ENCODE assay signal across 9 mouse cellular contexts in genomic region chr2:122298096-122298499, GRCm38 (mm10). TPM values are rescaled to one million over a fixed set of nuclear protein-coding genes. Genes with fewer than 3 reads are reported as not detected.
DNase-seq lines count a peak whose midpoint lies in the region; ATAC-seq and TF ChIP-seq lines count a peak whose summit lies in the region.
"Had no signal": no experiment of that assay in that cellular context is flagged by ENCODE, and none has a peak within 500 bp of the region (broad histone marks: within the 10 kb centered on the region; RNA-seq: fewer than 3 reads in every experiment).

Gene Duox2 (minus strand): TSS chr2:122298449.

- peaks cover 27% of the 10 kb centered on the region for H3K4me1 ChIP-seq in lung, embryonic 15.5 days
- peaks cover 21% of the 10 kb centered on the region for H3K4me1 ChIP-seq in forebrain, embryonic 14.5 days (ENCODE audit: control insufficient read depth, insufficient read depth, low read length)
- H3K4me1 ChIP-seq in limb, embryonic 13.5 days, result peaks cover 40% of the 10 kb centered on the region
- peaks cover 12% of the 10 kb centered on the region for H3K4me1 ChIP-seq in small intestine, adult 2 months (ENCODE audit: control insufficient read depth, insufficient read depth, insufficient read length, low read length)

- DNase-seq in lung, postnatal 10 days, result no peak
- DNase-seq in forebrain, embryonic 14.5 days (ENCODE audit: low spot score), result no peak
- DNase-seq in frontal cortex, adult 2 months (ENCODE audit: extremely low spot score in 1 of 2, low spot score in 1 of 2), result no peak
- DNase-seq in left cerebral cortex, postnatal 4 days, result no peak
- DNase-seq in layer of hippocampus, adult 11-12 months (ENCODE audit: low spot score), result no peak

- H3K9ac ChIP-seq in lung, embryonic 15.5 days, result no peak within 1 kb of the TSS
- H3K9ac ChIP-seq in forebrain, embryonic 14.5 days (ENCODE audit: low read length), result no peak within 1 kb of the TSS
- H3K9ac ChIP-seq in limb, embryonic 13.5 days, result peak within 1 kb of the TSS; percentile 13; the same call in 1 of the 2 replicates

- ATAC-seq in lung, embryonic 15.5 days (ENCODE audit: borderline replicate concordance, extremely low read depth, low FRiP score, low TSS enrichment), result no peak
- no peak for ATAC-seq in forebrain, embryonic 14.5 days
- ATAC-seq in limb, embryonic 13.5 days (ENCODE audit: low FRiP score, low read depth), result no peak

- WGBS in lung, embryonic 15.5 days, result 5% methylated on average over 13 of the region's 13 CpGs
- under 1% methylated on average over 13 of the region's 13 CpGs for WGBS in forebrain, embryonic 14.5 days
- 5% methylated on average over 13 of the region's 13 CpGs for whole genome bisulfite sequencing in limb, embryonic 13.5 days
- WGBS in small intestine, adult 2 months, result 5% methylated on average over 13 of the region's 13 CpGs

- H3K36me3 ChIP-seq in lung, embryonic 15.5 days, result no peaks in the 10 kb centered on the region
- no peaks in the 10 kb centered on the region for H3K36me3 ChIP-seq in forebrain, embryonic 14.5 days (ENCODE audit: control insufficient read depth, insufficient read depth, low read length)
- no peaks in the 10 kb centered on the region for H3K36me3 ChIP-seq in limb, embryonic 13.5 days
- peaks cover 2% of the 10 kb centered on the region; the same call in 1 of the 2 replicates for H3K36me3 ChIP-seq in small intestine, adult 2 months (ENCODE audit: control insufficient read depth, insufficient read depth, low read length)

- no peak for TF ChIP-seq CTCF in small intestine, adult 2 months (IDR thresholded peaks at IDR 0.05; ENCODE audit: extremely low read depth, insufficient read length, insufficient replicate concordance, low read depth, low read length)

- peaks cover 99% of the 10 kb centered on the region for H3K27me3 ChIP-seq in lung, embryonic 15.5 days
- peaks cover 73% of the 10 kb centered on the region for H3K27me3 ChIP-seq in forebrain, embryonic 14.5 days (replicated peaks; ENCODE audit: control insufficient read depth, insufficient read depth, low read length)
- H3K27me3 ChIP-seq in limb, embryonic 13.5 days, result peaks cover 99% of the 10 kb centered on the region
- peaks cover 13% of the 10 kb centered on the region for H3K27me3 ChIP-seq in small intestine, adult 2 months (ENCODE audit: control insufficient read depth, insufficient read depth, low read length)

- peak within 1 kb of the TSS; percentile 47 for H3K4me2 ChIP-seq in lung, embryonic 15.5 days
- peak within 1 kb of the TSS; percentile 39 for H3K4me2 ChIP-seq in forebrain, embryonic 14.5 days (ENCODE audit: low read length)
- peak within 1 kb of the TSS; percentile 59 for H3K4me2 ChIP-seq in limb, embryonic 13.5 days (replicated peaks)

- H3K4me3 ChIP-seq in lung, embryonic 15.5 days, result peak within 1 kb of the TSS; percentile 19
- peak within 1 kb of the TSS; percentile 13; the same call in 1 of the 2 replicates for H3K4me3 ChIP-seq in forebrain, embryonic 14.5 days (ENCODE audit: low read depth, low read length)
- H3K4me3 ChIP-seq in limb, embryonic 13.5 days, result peak within 1 kb of the TSS; percentile 35
- H3K4me3 ChIP-seq in small intestine, adult 2 months (ENCODE audit: low read depth, low read length), result peak within 1 kb of the TSS; percentile 63

- no peak within 1 kb of the TSS for H3K27ac ChIP-seq in lung, embryonic 15.5 days
- H3K27ac ChIP-seq in forebrain, embryonic 14.5 days (ENCODE audit: low read depth, low read length), result no peak within 1 kb of the TSS
- H3K27ac ChIP-seq in limb, embryonic 13.5 days, result no peak within 1 kb of the TSS
- H3K27ac ChIP-seq in small intestine, adult 2 months (ENCODE audit: insufficient read depth, low read depth, low read length), result 0 out of 2 replicates have a peak within 1 kb of the TSS, but pooled peaks have one; percentile 8

- H3K9me3 ChIP-seq in lung, embryonic 15.5 days, result no peaks in the 10 kb centered on the region
- H3K9me3 ChIP-seq in forebrain, embryonic 14.5 days (replicated peaks; ENCODE audit: control insufficient read depth, low read length), result no peaks in the 10 kb centered on the region
- no peaks in the 10 kb centered on the region for H3K9me3 ChIP-seq in limb, embryonic 13.5 days

- intact Hi-C loops in left cerebral cortex, postnatal 4 days (cut with DNase I), result no loop called here

- TF ChIP-seq POLR2A in small intestine, adult 2 months (IDR thresholded peaks at IDR 0.05; ENCODE audit: low read depth, low read length), result no peak

RNA-seq across cellular contexts. Expression of gene Duox2, which starts in this region (rescaled TPM):
- 0.04 TPM in 2 replicates for polyA plus RNA-seq in lung, embryonic 15.5 days (2015; fragmentation: Nextera tagmentation; extraction: Ambion mirVana)
- polyA plus RNA-seq in forebrain, embryonic 14.5 days (2014; fragmentation: Nextera tagmentation; extraction: Ambion mirVana), result not detected in 2 replicates
- polyA plus RNA-seq in limb, embryonic 13.5 days (2015; fragmentation: Nextera tagmentation; extraction: Ambion mirVana), result 0.03 and 0.08 TPM in 2 replicates
- polyA plus RNA-seq in small intestine, adult 2 months (2012; rRNA removed), result 13.5 and 133 TPM in 2 replicates
- polyA plus RNA-seq in frontal cortex, adult 2 months (2012; rRNA removed), result 0.88 and 1.1 TPM in 2 replicates
- total RNA-seq in left cerebral cortex, postnatal 4 days (2021), result under 1 TPM; 0.22 to 0.58 TPM
- polyA plus RNA-seq: activated CD4-positive, CD25-positive, alpha-beta regulatory T cell, adult 4 months had no signal

Comparison
In these comparisons a context has a peak if more than half of its experiments do, and no peak if none do; other contexts are left out.
1. H3K4me3 ChIP-seq: peak in every context shown above with its lines; median percentile 63 in small intestine, adult 2 months; 35 in limb, embryonic 13.5 days; 19 in lung, embryonic 15.5 days; 13 in forebrain, embryonic 14.5 days.